Mouse (Mus musculus) embryonic fibroblast, embryonic 13.5 days (primary cell): ENCODE measurements around the gene Rbm14.

Experiments
- CTCF ChIP-seq: IDR thresholded peaks from 2 replicates; pipeline ENCODE4 v1.5.1; 2011; ENCODE audit warnings: mild to moderate bottlenecking, control low read depth, low read length, moderate library complexity, borderline replicate concordance; ENCODE audit not compliant: insufficient read depth
- POLR2A ChIP-seq: IDR thresholded peaks from 2 replicates; pipeline ENCODE4 v1.6.1; 2011; ENCODE audit warnings: low read depth, mild to moderate bottlenecking, control low read depth, low read length, moderate library complexity

GRCm38 (mm10) chr19:4840848-4841247 lies 29.4 kb upstream of the Rbm14 start:
- TF ChIP-seq CTCF (no peak), POLR2A (no peak)
